ENCODE assay signal across 8 mouse cellular contexts in the genomic region with DNA sequence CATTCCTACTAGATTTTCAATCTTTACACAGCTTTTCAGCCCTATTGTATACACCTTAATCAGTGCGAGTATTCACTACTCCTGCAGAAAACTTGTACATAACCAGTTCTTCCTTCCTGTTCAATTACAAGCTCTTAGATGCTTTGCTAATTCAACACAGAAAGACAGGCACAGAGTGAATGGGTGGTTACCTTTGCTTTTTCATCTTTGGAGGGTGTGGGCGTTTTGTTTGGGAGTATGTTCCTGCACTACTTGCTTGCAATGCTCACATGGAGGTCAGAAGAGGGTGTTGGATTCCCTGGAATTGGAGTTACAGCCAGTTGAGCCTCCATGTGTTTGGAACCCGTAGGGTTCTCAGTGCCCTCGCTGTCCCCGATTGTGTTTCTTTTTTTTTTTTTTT. TPM values are rescaled to one million over a fixed set of nuclear protein-coding genes. Genes with fewer than 3 reads are reported as not detected.
DNase-seq lines count a peak whose midpoint lies in the region; ATAC-seq and TF ChIP-seq lines count a peak whose summit lies in the region.

No protein-coding gene starts in this region.

- peak overlapping the region; percentile 32; the same call in 1 of the 2 replicates for H3K27ac ChIP-seq in heart, embryonic 13.5 days (replicated peaks)
- H3K27ac ChIP-seq in heart, postnatal 0 days (ENCODE audit: low read depth), result 0 out of 2 replicates have a peak overlapping the region, but pooled peaks have one; percentile 19
- peak overlapping the region; percentile 83 for H3K27ac ChIP-seq in midbrain, embryonic 10.5 days (replicated peaks)

- peak overlapping the region; percentile 95 for H3K4me3 ChIP-seq in heart, embryonic 13.5 days
- peak overlapping the region; percentile 85; the same call in 1 of the 2 replicates for H3K4me3 ChIP-seq in G1E (ENCODE audit: low read depth, low read length)
- peak overlapping the region; percentile 98 for H3K4me3 ChIP-seq in heart, postnatal 0 days (ENCODE audit: low read depth, low read length)
- peak overlapping the region; percentile 89 for H3K4me3 ChIP-seq in midbrain, embryonic 10.5 days

- H3K4me2 ChIP-seq in heart, embryonic 13.5 days, result peak overlapping the region; percentile 84
- peak overlapping the region; percentile 98 for H3K4me2 ChIP-seq in heart, postnatal 0 days (ENCODE audit: low read depth, low read length)

- H3K4me1 ChIP-seq in heart, embryonic 13.5 days, result peaks cover 24% of the 10 kb centered on the region
- peaks cover 30% of the 10 kb centered on the region for H3K4me1 ChIP-seq in G1E (ENCODE audit: insufficient read depth, low read depth, low read length)
- H3K4me1 ChIP-seq in heart, postnatal 0 days (ENCODE audit: control insufficient read depth, insufficient read depth), result peaks cover 14% of the 10 kb centered on the region
- peaks cover 22% of the 10 kb centered on the region for H3K4me1 ChIP-seq in midbrain, embryonic 10.5 days

- TF ChIP-seq CTCF in G1E (IDR thresholded peaks at IDR 0.05; ENCODE audit: low read depth, low read length), result no peak
- TF ChIP-seq CTCF in heart, postnatal 0 days (IDR thresholded peaks at IDR 0.05; ENCODE audit: low read depth), result no peak

- no peak for DNase-seq in heart, adult 9 months (ENCODE audit: low spot score in 2 of 2)
- DNase-seq in G1E (ENCODE audit: low spot score), result no peak
- no peak for DNase-seq in heart, postnatal 0 days (ENCODE audit: low spot score)
- no peak for DNase-seq in midbrain, embryonic 10.5 days (ENCODE audit: low spot score)
- DNase-seq in adrenal gland, adult 8-10 months, result no peak
- no peak for DNase-seq in adrenal gland, postnatal 25 days

- 51% methylated on average over 5 of the region's 5 CpGs for WGBS in heart, embryonic 13.5 days
- WGBS in heart, postnatal 0 days, result 59% methylated on average over 5 of the region's 5 CpGs
- 67% methylated on average over 5 of the region's 5 CpGs for WGBS in midbrain, embryonic 10.5 days

- TF ChIP-seq EP300 in heart, postnatal 0 days (IDR thresholded peaks at IDR 0.05; ENCODE audit: low read depth), result no peak

- no peak for ATAC-seq in heart, embryonic 13.5 days (ENCODE audit: extremely low read depth, insufficient number of reproducible peaks, low FRiP score, low TSS enrichment)
- no peak for ATAC-seq in G1E (ENCODE audit: extremely low read depth, insufficient number of reproducible peaks, low FRiP score, poor library complexity, severe bottlenecking)
- ATAC-seq in heart, postnatal 0 days (ENCODE audit: insufficient read depth, low read depth), result no peak
- ATAC-seq in megakaryocyte-erythroid progenitor cell, adult 5-6 weeks (replicated peaks; ENCODE audit: low FRiP score, low TSS enrichment, poor library complexity, severe bottlenecking), result no peak

- no peaks in the 10 kb centered on the region for H3K27me3 ChIP-seq in heart, embryonic 13.5 days (replicated peaks)
- H3K27me3 ChIP-seq in G1E (ENCODE audit: insufficient read depth, low read length), result no peaks in the 10 kb centered on the region
- no peaks in the 10 kb centered on the region for H3K27me3 ChIP-seq in heart, postnatal 0 days (ENCODE audit: control insufficient read depth, insufficient read depth, low read length)
- H3K27me3 ChIP-seq in midbrain, embryonic 10.5 days (ENCODE audit: low read depth, poor library complexity, severe bottlenecking), result no peaks in the 10 kb centered on the region

- peaks cover 37% of the 10 kb centered on the region for H3K36me3 ChIP-seq in heart, embryonic 13.5 days
- peaks cover 59% of the 10 kb centered on the region for H3K36me3 ChIP-seq in G1E (replicated peaks)
- peaks cover 16% of the 10 kb centered on the region for H3K36me3 ChIP-seq in heart, postnatal 0 days (replicated peaks; ENCODE audit: control insufficient read depth, insufficient read depth, low read length)
- peaks cover 42% of the 10 kb centered on the region for H3K36me3 ChIP-seq in midbrain, embryonic 10.5 days

- no peaks in the 10 kb centered on the region for H3K9me3 ChIP-seq in heart, embryonic 13.5 days
- H3K9me3 ChIP-seq in G1E (replicated peaks), result no peaks in the 10 kb centered on the region
- H3K9me3 ChIP-seq in heart, postnatal 0 days (replicated peaks; ENCODE audit: control insufficient read depth, low read length), result no peaks in the 10 kb centered on the region
- H3K9me3 ChIP-seq in midbrain, embryonic 10.5 days (replicated peaks), result no peaks in the 10 kb centered on the region

- H3K9ac ChIP-seq in heart, embryonic 13.5 days, result peak overlapping the region; percentile 33; the same call in 1 of the 2 replicates
- H3K9ac ChIP-seq in heart, postnatal 0 days (replicated peaks; ENCODE audit: low read depth, low read length), result 0 out of 2 replicates have a peak overlapping the region, but pooled peaks have one; percentile 16

RNA-seq across cellular contexts. Expression of a gene that starts 0.8 kb away (rescaled TPM):
- polyA plus RNA-seq in heart, embryonic 13.5 days (2015; fragmentation: Nextera tagmentation; extraction: Ambion mirVana), result 11.3 and 12.6 TPM in 2 replicates
- total RNA-seq in G1E (2014; fragmentation: Nextera tagmentation), result 24.3 and 28.4 TPM in 2 replicates
- 32.7 and 37.4 TPM in 2 replicates for total RNA-seq in G1E (2017)
- polyA plus RNA-seq in G1E (2012), result 11.6 and 15.9 TPM in 2 replicates
- total RNA-seq in heart, postnatal 0 days (2014; rRNA removed; ENCODE audit: low replicate concordance), result 19.6 and 20.6 TPM in 2 replicates
- polyA plus RNA-seq in heart, postnatal 0 days (2015; fragmentation: Nextera tagmentation; extraction: Ambion mirVana), result 5.8 and 6.3 TPM in 2 replicates
- 19.9 and 20.7 TPM in 2 replicates for polyA plus RNA-seq in midbrain, embryonic 10.5 days (2016; fragmentation: Nextera tagmentation; extraction: Ambion mirVana)
- total RNA-seq in adrenal gland, adult 8-10 months (2022), result 10 to 100 TPM; 32.5 to 34.6 (median 32.9) TPM
- total RNA-seq in megakaryocyte-erythroid progenitor cell, adult 5-6 weeks (2014; fragmentation: Nextera tagmentation), result 34.9 and 44.1 TPM in 2 replicates
- 54.4 and 55.9 TPM in 2 replicates for total RNA-seq in megakaryocyte-erythroid progenitor cell, adult 5-6 weeks (2017)
- 30.8 and 35.1 TPM in 2 replicates for total RNA-seq in adrenal gland, postnatal 25 days (2021)

RNA-seq across cellular contexts. Expression of a gene that starts 14.4 kb away (rescaled TPM):
- 22.6 and 24.5 TPM in 2 replicates for polyA plus RNA-seq in heart, embryonic 13.5 days (2015; fragmentation: Nextera tagmentation; extraction: Ambion mirVana)
- 47.7 and 50.2 TPM in 2 replicates for total RNA-seq in G1E (2014; fragmentation: Nextera tagmentation)
- 37.8 and 52.7 TPM in 2 replicates for total RNA-seq in G1E (2017)
- 3.9 and 4.9 TPM in 2 replicates for polyA plus RNA-seq in G1E (2012)
- total RNA-seq in heart, postnatal 0 days (2014; rRNA removed; ENCODE audit: low replicate concordance), result 3.1 and 5.5 TPM in 2 replicates
- polyA plus RNA-seq in heart, postnatal 0 days (2015; fragmentation: Nextera tagmentation; extraction: Ambion mirVana), result 11.2 and 11.4 TPM in 2 replicates
- polyA plus RNA-seq in midbrain, embryonic 10.5 days (2016; fragmentation: Nextera tagmentation; extraction: Ambion mirVana), result 65.3 and 67.8 TPM in 2 replicates
- 10 to 100 TPM; 22.5 to 30.3 (median 26.7) TPM for total RNA-seq in adrenal gland, adult 8-10 months (2022)
- 21.2 and 26.6 TPM in 2 replicates for total RNA-seq in megakaryocyte-erythroid progenitor cell, adult 5-6 weeks (2014; fragmentation: Nextera tagmentation)
- 30.4 and 32.5 TPM in 2 replicates for total RNA-seq in megakaryocyte-erythroid progenitor cell, adult 5-6 weeks (2017)
- 24.0 and 24.5 TPM in 2 replicates for total RNA-seq in adrenal gland, postnatal 25 days (2021)

RNA-seq across cellular contexts. Expression of a gene that starts 14.6 kb away (rescaled TPM):
- polyA plus RNA-seq in heart, embryonic 13.5 days (2015; fragmentation: Nextera tagmentation; extraction: Ambion mirVana), result 30.8 and 35.6 TPM in 2 replicates
- 27.2 and 33.3 TPM in 2 replicates for total RNA-seq in G1E (2014; fragmentation: Nextera tagmentation)
- 40.6 and 42.1 TPM in 2 replicates for total RNA-seq in G1E (2017)
- polyA plus RNA-seq in G1E (2012), result 14.1 and 18.5 TPM in 2 replicates
- total RNA-seq in heart, postnatal 0 days (2014; rRNA removed; ENCODE audit: low replicate concordance), result 30.0 and 37.3 TPM in 2 replicates
- 32.3 and 36.5 TPM in 2 replicates for polyA plus RNA-seq in heart, postnatal 0 days (2015; fragmentation: Nextera tagmentation; extraction: Ambion mirVana)
- 38.8 and 39.8 TPM in 2 replicates for polyA plus RNA-seq in midbrain, embryonic 10.5 days (2016; fragmentation: Nextera tagmentation; extraction: Ambion mirVana)
- total RNA-seq in adrenal gland, adult 8-10 months (2022), result 10 to 100 TPM; 73.5 to 99.8 (median 89.0) TPM
- total RNA-seq in megakaryocyte-erythroid progenitor cell, adult 5-6 weeks (2014; fragmentation: Nextera tagmentation), result 14.4 and 18.8 TPM in 2 replicates
- 31.0 and 39.3 TPM in 2 replicates for total RNA-seq in megakaryocyte-erythroid progenitor cell, adult 5-6 weeks (2017)
- 75.2 and 95.7 TPM in 2 replicates for total RNA-seq in adrenal gland, postnatal 25 days (2021)

RNA-seq across cellular contexts. Expression of a gene that starts 22.2 kb away (rescaled TPM):
- polyA plus RNA-seq in heart, embryonic 13.5 days (2015; fragmentation: Nextera tagmentation; extraction: Ambion mirVana), result 248 and 269 TPM in 2 replicates
- total RNA-seq in G1E (2014; fragmentation: Nextera tagmentation) (271 and 277 TPM in 2 replicates), G1E (2017) (67.7 and 75.2 TPM in 2 replicates)
- 753 and 1,114 TPM in 2 replicates for polyA plus RNA-seq in G1E (2012)
- total RNA-seq in heart, postnatal 0 days (2014; rRNA removed; ENCODE audit: low replicate concordance), result 10.3 and 20.6 TPM in 2 replicates
- polyA plus RNA-seq in heart, postnatal 0 days (2015; fragmentation: Nextera tagmentation; extraction: Ambion mirVana), result 308 and 311 TPM in 2 replicates
- 283 and 342 TPM in 2 replicates for polyA plus RNA-seq in midbrain, embryonic 10.5 days (2016; fragmentation: Nextera tagmentation; extraction: Ambion mirVana)
- total RNA-seq in adrenal gland, adult 8-10 months (2022), result 100 to 1,000 TPM; 181 to 218 (median 205) TPM
- 583 and 631 TPM in 2 replicates for total RNA-seq in megakaryocyte-erythroid progenitor cell, adult 5-6 weeks (2014; fragmentation: Nextera tagmentation)
- total RNA-seq in megakaryocyte-erythroid progenitor cell, adult 5-6 weeks (2017), result 97.5 and 154 TPM in 2 replicates
- total RNA-seq in adrenal gland, postnatal 25 days (2021), result 190 and 227 TPM in 2 replicates

RNA-seq across cellular contexts. Expression of a gene that starts 28.3 kb away (rescaled TPM):
- polyA plus RNA-seq in heart, embryonic 13.5 days (2015; fragmentation: Nextera tagmentation; extraction: Ambion mirVana), result 35.8 and 40.1 TPM in 2 replicates
- total RNA-seq in G1E (2014; fragmentation: Nextera tagmentation) (not detected in 2 replicates), G1E (2017) (0.16 TPM in 1 of 2 replicates, not detected in the other)
- not detected in 2 replicates for polyA plus RNA-seq in G1E (2012)
- 4.4 and 5.4 TPM in 2 replicates for total RNA-seq in heart, postnatal 0 days (2014; rRNA removed; ENCODE audit: low replicate concordance)
- 6.0 and 8.1 TPM in 2 replicates for polyA plus RNA-seq in heart, postnatal 0 days (2015; fragmentation: Nextera tagmentation; extraction: Ambion mirVana)
- 137 and 226 TPM in 2 replicates for polyA plus RNA-seq in midbrain, embryonic 10.5 days (2016; fragmentation: Nextera tagmentation; extraction: Ambion mirVana)
- total RNA-seq in adrenal gland, adult 8-10 months (2022), result 10 to 100 TPM; 16.5 to 25.6 (median 19.5) TPM
- not detected in 2 replicates for total RNA-seq in megakaryocyte-erythroid progenitor cell, adult 5-6 weeks (2014; fragmentation: Nextera tagmentation)
- total RNA-seq in megakaryocyte-erythroid progenitor cell, adult 5-6 weeks (2017), result not detected in 2 replicates
- total RNA-seq in adrenal gland, postnatal 25 days (2021), result 6.9 and 10.4 TPM in 2 replicates

Comparison
In these comparisons a context has a peak if more than half of its experiments do, and no peak if none do; other contexts are left out.
1. H3K27ac ChIP-seq: peak in every context shown above with its lines; median percentile 83 in midbrain, embryonic 10.5 days; 32 in heart, embryonic 13.5 days; 19 in heart, postnatal 0 days.